Mouse (Mus musculus) heart, postnatal 14 days (tissue): Measurements from ENCODE around the gene Lmbrd2. TPM values are rescaled to one million over a fixed set of nuclear protein-coding genes. Genes with fewer than 3 reads are reported as not detected.

Experiments
- total RNA-seq, 2 experiments: library from RNA; stranded (reverse); gene quantifications; 2 replicates each; pipeline ENCODE4 v1.2.3; 2021

Lmbrd2 gene
- total RNA-seq, 2 experiments from 2014 or later = 11.5 to 12.3 TPM

Other genes with a start within 250 kb of the Lmbrd2 start
- gene Ranbp3l, start 172.6 kb upstream of the Lmbrd2 start, total RNA-seq = not detected
- gene Nadk2, start 69.3 kb upstream of the Lmbrd2 start, total RNA-seq = 10 to 100 TPM; 43.1 to 44.1 TPM
- gene Skp2, start 14.9 kb downstream of the Lmbrd2 start, total RNA-seq = 1 to 10 TPM; 1.5 to 2.3 TPM
- gene Ugt3a1, start 136.3 kb downstream of the Lmbrd2 start, total RNA-seq = not detected
- gene Ugt3a2, start 195.0 kb downstream of the Lmbrd2 start, total RNA-seq = not detected